Mouse (Mus musculus) heart, adult 9 months (tissue): ENCODE measurements around the gene Ubald2.
"Not testable (repeated sequence)": the region's sequence is repeated elsewhere in the genome, so short reads cannot be mapped to it uniquely, and the experiment has no call there.

Experiments used
- DNase-seq, 2 experiments: peaks; one replicate each; pipeline ENCODE4 v3.0.0; 2022; ENCODE audit warnings: low spot score in 2 of 2

Ubald2 gene

GRCm38 (mm10) chr11:116413631-116414022 is 20.3 kb upstream of the Ubald2 start:
- no peak for DNase-seq

- DNase-seq = peak; percentile 49 to 61
These were observed 17.5 kb upstream of the Ubald2 start for GRCm38 (mm10) chr11:116416196-116416943.

GRCm38 (mm10) chr11:116417054-116417453 is 16.8 kb upstream of the Ubald2 start:
- DNase-seq = no peak

DNA sequence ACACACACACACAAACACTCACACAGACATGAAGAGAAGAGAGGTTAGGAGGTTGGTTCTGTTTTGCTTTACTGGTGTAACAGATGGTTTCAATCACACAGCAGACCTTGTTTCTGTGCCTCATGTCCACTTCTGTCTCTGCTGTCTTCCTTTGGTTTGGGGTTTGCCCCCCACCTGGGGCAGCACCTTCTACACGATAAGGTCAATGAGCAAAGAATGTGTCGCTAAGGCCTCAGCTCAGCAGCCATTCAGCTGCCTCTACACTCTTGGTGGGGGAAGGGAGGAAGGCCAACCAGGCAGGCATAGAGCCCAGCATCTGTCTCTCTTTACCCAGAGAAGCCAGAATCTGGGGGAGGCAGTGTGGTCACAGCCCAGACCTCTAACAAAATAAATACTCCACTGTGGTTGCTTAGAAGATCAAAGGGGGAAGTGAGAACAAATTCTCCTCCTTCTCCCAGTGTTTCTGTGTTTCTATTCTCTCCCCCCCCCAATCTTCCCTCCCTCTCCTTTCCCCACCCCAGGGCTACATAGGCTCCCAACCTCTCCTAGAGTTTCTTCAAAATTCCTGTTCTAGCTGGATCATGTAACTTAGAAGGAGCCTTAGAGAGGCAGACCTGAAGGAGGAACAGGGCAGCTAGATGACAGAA is 15.6 kb upstream of the Ubald2 start:
- no peak for DNase-seq

- no peak for DNase-seq
These were observed 14.9 kb upstream of the Ubald2 start for GRCm38 (mm10) chr11:116418841-116419462.

GRCm38 (mm10) chr11:116421102-116421501 is 12.8 kb upstream of the Ubald2 start:
- DNase-seq = no peak

DNA sequence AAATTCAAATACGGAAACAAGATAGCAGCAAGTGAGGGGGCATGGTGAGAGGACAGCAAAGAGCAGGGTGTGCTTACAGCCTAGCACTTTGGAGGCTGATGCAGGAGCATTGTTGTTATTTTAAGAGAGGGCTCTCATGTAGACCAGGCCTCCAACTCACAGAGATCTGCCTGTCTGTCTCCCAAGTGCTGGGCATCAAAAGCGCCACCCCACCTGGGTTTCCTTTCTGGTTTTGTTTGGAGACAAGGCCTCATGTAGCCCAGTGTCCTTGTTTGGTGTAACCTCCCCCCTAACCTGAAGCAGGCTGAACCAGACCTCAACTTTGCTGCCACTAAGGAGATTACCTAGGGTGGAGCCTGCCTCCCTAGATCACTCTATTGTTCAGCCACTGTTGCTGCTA is 11.3 kb upstream of the Ubald2 start:
- DNase-seq = no peak

DNA sequence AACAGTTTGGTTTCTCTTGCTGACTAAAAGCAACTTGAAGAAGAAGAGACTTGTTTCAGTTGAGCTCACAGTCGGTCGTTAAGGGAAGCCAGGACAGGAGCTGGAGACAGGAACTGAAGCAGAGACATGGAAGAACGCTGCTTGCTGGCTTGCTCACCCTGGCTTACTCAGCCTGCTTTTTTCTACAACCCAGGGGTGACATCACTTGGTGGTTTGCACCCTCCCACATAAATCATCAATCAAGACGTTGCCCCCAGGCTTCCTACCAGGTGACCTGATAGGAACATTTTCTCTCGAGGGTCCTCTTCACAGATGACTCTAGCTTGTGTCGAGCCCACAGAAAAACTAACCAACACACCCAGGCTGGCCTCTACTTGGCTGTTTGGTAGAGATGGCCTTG is 10.7 kb upstream of the Ubald2 start:
- no peak for DNase-seq

- peak in 1 of 2 experiments; percentile 67 for DNase-seq
These were observed 9.9 kb upstream of the Ubald2 start for GRCm38 (mm10) chr11:116423782-116424620.

DNA sequence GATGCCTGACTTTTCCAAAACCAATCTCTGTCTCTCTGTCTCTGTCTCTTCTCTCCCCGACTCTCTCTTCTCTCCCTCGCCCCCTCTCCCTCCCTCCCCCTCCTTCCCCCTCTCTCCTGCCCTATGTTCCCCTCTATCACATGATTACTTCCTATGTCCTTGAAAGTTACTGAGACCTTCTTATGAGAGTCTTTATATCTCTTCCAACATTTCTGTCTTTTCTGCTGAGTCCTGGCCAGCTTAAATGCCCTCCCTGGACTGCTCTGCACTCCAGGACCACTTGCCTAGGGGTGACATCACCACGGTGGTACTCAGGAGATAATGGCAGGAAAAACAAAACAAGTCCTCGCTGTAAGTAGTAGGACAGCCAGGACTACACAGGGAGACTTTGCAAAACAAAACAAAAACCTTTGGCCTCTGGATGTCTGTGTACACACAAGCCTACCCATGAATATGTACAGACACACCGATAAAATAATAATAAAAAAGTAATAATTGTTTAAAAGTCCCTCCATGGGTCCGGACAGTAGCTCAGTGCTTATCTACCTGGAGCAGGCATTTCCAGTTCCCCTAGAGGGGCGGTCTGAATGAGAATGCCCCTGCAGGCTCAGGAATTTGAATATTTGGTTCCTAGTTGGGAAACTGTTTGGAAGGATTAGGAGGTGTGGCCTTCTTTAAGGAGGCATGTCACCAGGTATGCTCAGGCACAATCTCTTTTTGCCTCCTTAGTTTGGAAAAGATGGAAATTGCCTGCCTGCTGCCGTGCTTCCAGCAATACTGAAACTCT is 9.1 kb upstream of the Ubald2 start:
- DNase-seq = no peak

- DNase-seq = not testable (repeated sequence)
These were observed 7.6 kb upstream of the Ubald2 start for GRCm38 (mm10) chr11:116426328-116426727.

DNA sequence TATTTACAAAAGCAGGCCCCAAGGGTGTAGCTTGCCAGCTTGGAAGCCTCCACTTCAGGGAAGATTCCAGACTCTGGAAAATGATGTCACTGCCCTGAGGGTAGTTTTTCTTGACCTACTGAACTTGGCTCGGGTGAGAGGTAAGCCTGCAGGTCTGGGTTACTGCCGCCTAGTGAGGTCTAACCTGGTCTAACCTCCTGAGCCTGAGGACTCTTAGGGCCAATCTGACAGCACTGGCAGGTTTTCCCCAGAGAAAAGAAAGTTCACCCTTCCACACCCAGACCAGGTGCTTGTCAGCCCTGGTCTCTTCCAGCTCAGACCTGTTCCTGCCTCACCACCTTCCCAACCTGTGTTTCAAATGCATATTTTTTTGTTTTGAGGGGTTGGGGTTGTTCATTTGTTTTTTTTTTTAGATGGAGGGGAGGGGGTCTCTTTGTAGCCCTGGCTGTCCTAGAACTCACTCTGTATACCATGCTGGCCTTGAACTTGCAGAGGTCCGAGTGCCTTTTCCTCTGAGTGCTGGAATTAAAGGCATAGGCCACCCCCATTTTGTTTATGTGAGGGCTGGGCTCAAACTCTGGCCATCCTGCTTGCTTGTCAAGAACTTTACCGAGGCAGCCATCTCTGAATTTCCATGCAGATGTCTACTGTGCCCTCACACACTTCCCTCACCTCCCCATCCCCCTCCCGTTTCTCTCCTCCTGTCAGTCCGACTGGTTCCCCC is 6.9 kb upstream of the Ubald2 start:
- DNase-seq = no peak

DNA sequence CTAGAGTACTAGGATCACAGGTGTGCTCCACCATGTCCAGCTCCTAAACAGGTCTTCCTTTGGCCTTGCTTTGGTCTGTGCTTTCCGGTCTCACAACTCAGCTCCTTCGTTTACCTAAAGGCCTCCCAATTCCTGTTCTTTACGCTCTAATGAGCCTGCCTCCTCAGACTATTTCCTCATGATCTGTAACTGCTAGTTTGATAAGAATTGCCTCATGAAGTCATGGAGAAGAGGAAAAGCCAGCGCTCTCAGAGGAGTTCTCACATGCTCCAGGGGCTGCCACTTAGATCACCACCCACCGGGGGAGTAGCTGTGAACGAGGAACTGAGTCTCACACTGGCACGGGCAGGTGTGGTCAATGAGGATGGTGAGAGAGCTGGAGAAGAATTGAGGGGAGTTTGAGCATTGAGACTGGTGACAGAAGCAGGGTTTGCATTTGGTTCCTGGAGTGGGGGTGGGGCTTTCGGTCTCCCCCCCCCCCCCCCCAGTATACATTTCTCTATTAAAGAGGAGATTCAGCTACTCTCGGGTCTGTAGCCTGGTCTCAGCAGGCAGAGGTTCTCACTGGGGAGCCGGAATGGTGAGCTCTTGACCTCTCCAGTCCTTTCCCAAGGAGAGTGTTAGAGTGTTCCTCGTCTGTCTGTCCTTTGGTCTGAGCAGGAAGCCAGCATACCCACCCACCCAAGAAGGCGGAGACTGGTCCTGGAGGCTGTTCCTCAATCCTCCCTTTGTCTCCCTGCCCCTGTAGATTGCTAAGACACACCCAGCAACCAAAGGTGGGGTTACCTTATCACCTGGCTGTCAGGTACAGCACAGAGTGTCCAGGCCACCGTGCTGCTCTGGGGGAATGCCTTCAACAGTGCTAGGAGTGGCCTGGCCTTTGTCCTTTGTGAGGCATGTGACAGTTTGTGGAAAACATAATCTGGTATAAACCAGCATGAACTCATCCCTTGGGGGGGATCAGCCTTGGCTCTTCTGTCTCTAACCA is 4.7 kb upstream of the Ubald2 start:
- DNase-seq = no peak

DNA sequence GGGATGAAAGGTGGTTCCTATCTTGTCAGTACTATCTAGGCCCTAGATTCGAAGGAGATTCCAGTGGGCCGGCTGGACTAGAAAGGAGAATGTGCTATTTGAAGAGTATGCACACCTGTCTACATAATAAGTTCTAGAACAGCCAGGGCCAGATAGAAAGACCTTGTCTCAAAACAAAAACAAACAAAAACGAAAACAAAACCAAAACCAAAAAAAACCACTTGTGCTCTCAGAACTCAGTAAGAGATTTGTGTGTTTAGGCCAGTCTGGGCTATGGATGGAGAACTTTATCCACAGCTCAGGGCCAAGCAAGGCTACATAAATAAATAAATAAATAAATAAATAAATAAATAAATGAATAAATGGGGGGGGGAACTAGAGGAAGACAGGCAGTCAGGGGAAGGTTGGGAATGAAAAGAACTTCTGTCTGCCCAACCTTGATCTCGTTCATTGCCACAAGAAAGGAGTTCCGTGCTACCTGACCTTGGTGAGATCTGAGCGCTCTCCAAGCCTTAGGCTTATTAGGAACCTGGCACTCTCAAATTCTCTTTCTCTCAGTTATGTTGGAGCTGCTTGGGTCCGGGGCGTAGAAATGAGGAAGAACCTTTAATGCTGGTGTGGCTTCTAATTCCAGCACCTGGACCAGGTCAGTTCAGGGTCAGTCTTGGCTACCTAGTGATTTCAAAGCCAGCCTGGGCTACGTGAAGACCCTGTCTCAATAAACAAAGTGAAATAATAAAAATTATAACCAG is 3.9 kb upstream of the Ubald2 start:
- no peak for DNase-seq

DNA sequence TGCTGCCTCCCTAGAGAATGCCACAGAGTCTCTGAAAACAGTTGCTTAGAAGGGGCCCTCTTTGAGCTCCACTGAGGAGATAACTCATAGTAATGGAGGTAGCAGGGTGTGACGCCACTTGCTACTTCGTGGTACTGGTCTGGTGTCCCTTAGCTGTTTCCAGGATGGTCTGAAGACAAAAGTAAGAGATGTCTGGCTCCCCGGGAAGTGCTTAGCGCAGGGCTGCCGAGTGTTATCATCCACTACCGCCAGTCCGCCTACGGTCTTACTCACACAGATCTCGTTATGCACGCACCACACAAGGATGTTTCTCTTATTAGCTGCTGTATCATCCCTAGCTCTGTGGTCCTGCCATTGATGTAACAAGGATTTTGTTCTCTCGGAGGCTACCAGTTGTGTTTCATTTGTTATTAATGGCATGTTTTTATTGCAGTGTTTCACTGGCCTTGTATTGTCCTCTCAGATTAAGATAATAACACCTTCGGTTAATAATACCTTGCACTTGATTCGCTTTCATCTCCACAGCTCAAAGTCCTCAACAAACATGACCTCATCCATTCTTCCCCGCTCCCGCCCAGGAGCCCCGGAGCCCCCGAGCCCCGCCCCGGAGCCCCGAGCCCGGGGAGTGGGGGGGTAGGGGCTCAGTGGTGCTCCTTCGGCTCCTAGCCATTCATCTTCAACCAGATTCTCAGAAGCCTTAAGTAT is 3.0 kb upstream of the Ubald2 start:
- no peak for DNase-seq

- DNase-seq = no peak
These were observed 2.3 kb upstream of the Ubald2 start for GRCm38 (mm10) chr11:116431428-116432077.

GRCm38 (mm10) chr11:116432127-116432526 is 1.8 kb upstream of the Ubald2 start:
- no peak for DNase-seq
